Mouse (Mus musculus): ENCODE measurements around the gene Ctsh. TPM values are rescaled to one million over a fixed set of nuclear protein-coding genes. Genes with fewer than 3 reads are reported as not detected.

Gene Ctsh
- polyA plus RNA-seq, 1 experiment = 176 TPM

GRCm38 (mm10) chr9:90084766-90085468 lies 31.0 kb downstream of the Ctsh start:
- TF ChIP-seq POLR2A (IDR thresholded peaks at IDR 0.05; ENCODE audit: low read depth, low read length) = no peak
- TF ChIP-seq CTCF (conservative IDR thresholded peaks at IDR 0.05; ENCODE audit: insufficient read depth, insufficient read length, low read depth, low read length) = no peak
- Histone ChIP-seq H3K36me3 (ENCODE audit: control insufficient read depth, insufficient read depth, low read length) (peaks cover 6% of the 10 kb centered on the region; the same call in 1 of the 2 replicates), H3K4me3 (ENCODE audit: insufficient read depth, low read depth, low read length) (no peak overlapping the region), H3K4me1 (ENCODE audit: control insufficient read depth, insufficient read depth, low read length) (no peaks in the 10 kb centered on the region), H3K27me3 (replicated peaks; ENCODE audit: control insufficient read depth, insufficient read depth, low read length) (no peaks in the 10 kb centered on the region), H3K27ac (ENCODE audit: insufficient read depth, low read depth, low read length) (no peak overlapping the region)
- 73% methylated on average over 8 of the region's 8 CpGs for WGBS
- DNase-seq = no peak

GRCm38 (mm10) chr9:90087906-90088485 lies 34.0 kb downstream of the Ctsh start:
- no peak overlapping the region for H3K27ac ChIP-seq (ENCODE audit: insufficient read depth, low read depth, low read length)
- peaks cover 17% of the 10 kb centered on the region for H3K36me3 ChIP-seq (ENCODE audit: control insufficient read depth, insufficient read depth, low read length)
- no peak for DNase-seq
- H3K4me3 ChIP-seq (ENCODE audit: insufficient read depth, low read depth, low read length) = no peak overlapping the region
- 80% methylated on average over 2 of the region's 2 CpGs for whole genome bisulfite sequencing
- no peaks in the 10 kb centered on the region for H3K27me3 ChIP-seq (replicated peaks; ENCODE audit: control insufficient read depth, insufficient read depth, low read length)
- H3K4me1 ChIP-seq (ENCODE audit: control insufficient read depth, insufficient read depth, low read length) = no peaks in the 10 kb centered on the region
- no peak for TF ChIP-seq POLR2A (IDR thresholded peaks at IDR 0.05; ENCODE audit: low read depth, low read length)
- no peak for TF ChIP-seq CTCF (conservative IDR thresholded peaks at IDR 0.05; ENCODE audit: insufficient read depth, insufficient read length, low read depth, low read length)

GRCm38 (mm10) chr9:90089339-90090104 lies 35.6 kb downstream of the Ctsh start:
- Histone ChIP-seq H3K36me3 (ENCODE audit: control insufficient read depth, insufficient read depth, low read length) (peaks cover 19% of the 10 kb centered on the region), H3K27ac (ENCODE audit: insufficient read depth, low read depth, low read length) (no peak overlapping the region), H3K4me3 (ENCODE audit: insufficient read depth, low read depth, low read length) (no peak overlapping the region), H3K4me1 (ENCODE audit: control insufficient read depth, insufficient read depth, low read length) (no peaks in the 10 kb centered on the region), H3K27me3 (replicated peaks; ENCODE audit: control insufficient read depth, insufficient read depth, low read length) (no peaks in the 10 kb centered on the region)
- WGBS = 93% methylated on average over 6 of the region's 6 CpGs
- TF ChIP-seq CTCF (conservative IDR thresholded peaks at IDR 0.05; ENCODE audit: insufficient read depth, insufficient read length, low read depth, low read length) (no peak), POLR2A (IDR thresholded peaks at IDR 0.05; ENCODE audit: low read depth, low read length) (no peak)
- DNase-seq = no peak

GRCm38 (mm10) chr9:90098934-90099333 lies 45.0 kb downstream of the Ctsh start:
- H3K27me3 ChIP-seq (replicated peaks; ENCODE audit: control insufficient read depth, insufficient read depth, low read length) = no peaks in the 10 kb centered on the region
- DNase-seq = no peak
- no peak overlapping the region for H3K27ac ChIP-seq (ENCODE audit: insufficient read depth, low read depth, low read length)
- peaks cover 13% of the 10 kb centered on the region for H3K36me3 ChIP-seq (ENCODE audit: control insufficient read depth, insufficient read depth, low read length)
- WGBS = 88% methylated on average over 5 of the region's 5 CpGs
- no peak overlapping the region for H3K4me3 ChIP-seq (ENCODE audit: insufficient read depth, low read depth, low read length)
- H3K4me1 ChIP-seq (ENCODE audit: control insufficient read depth, insufficient read depth, low read length) = no peaks in the 10 kb centered on the region
- TF ChIP-seq CTCF (conservative IDR thresholded peaks at IDR 0.05; ENCODE audit: insufficient read depth, insufficient read length, low read depth, low read length) (no peak; the same call in 1 of the 2 replicates), POLR2A (IDR thresholded peaks at IDR 0.05; ENCODE audit: low read depth, low read length) (no peak)

- H3K36me3 ChIP-seq (ENCODE audit: control insufficient read depth, insufficient read depth, low read length) = peaks cover 10% of the 10 kb centered on the region
- no peak overlapping the region for H3K4me3 ChIP-seq (ENCODE audit: insufficient read depth, low read depth, low read length)
- peak; percentile 21 for DNase-seq
- no peak overlapping the region for H3K27ac ChIP-seq (ENCODE audit: insufficient read depth, low read depth, low read length)
- H3K4me1 ChIP-seq (ENCODE audit: control insufficient read depth, insufficient read depth, low read length) = no peaks in the 10 kb centered on the region
- no peaks in the 10 kb centered on the region for H3K27me3 ChIP-seq (replicated peaks; ENCODE audit: control insufficient read depth, insufficient read depth, low read length)
- peak; percentile 63 for TF ChIP-seq CTCF (conservative IDR thresholded peaks at IDR 0.05; ENCODE audit: insufficient read depth, insufficient read length, low read depth, low read length)
- TF ChIP-seq POLR2A (IDR thresholded peaks at IDR 0.05; ENCODE audit: low read depth, low read length) = no peak
- 57% methylated on average over 2 of the region's 2 CpGs for WGBS
These were observed 46.8 kb downstream of the Ctsh start for GRCm38 (mm10) chr9:90100760-90101159.

GRCm38 (mm10) chr9:90105462-90105861 lies 51.5 kb downstream of the Ctsh start:
- WGBS = 42% methylated on average over 1 of the region's 1 CpGs
- Histone ChIP-seq H3K36me3 (ENCODE audit: control insufficient read depth, insufficient read depth, low read length) (peaks cover 2% of the 10 kb centered on the region; the same call in 1 of the 2 replicates), H3K27me3 (replicated peaks; ENCODE audit: control insufficient read depth, insufficient read depth, low read length) (no peaks in the 10 kb centered on the region), H3K4me1 (ENCODE audit: control insufficient read depth, insufficient read depth, low read length) (peaks cover 11% of the 10 kb centered on the region), H3K4me3 (ENCODE audit: insufficient read depth, low read depth, low read length) (no peak overlapping the region), H3K27ac (ENCODE audit: insufficient read depth, low read depth, low read length) (no peak overlapping the region)
- no peak for DNase-seq
- TF ChIP-seq CTCF (conservative IDR thresholded peaks at IDR 0.05; ENCODE audit: insufficient read depth, insufficient read length, low read depth, low read length) = no peak
- no peak for TF ChIP-seq POLR2A (IDR thresholded peaks at IDR 0.05; ENCODE audit: low read depth, low read length)

- no peaks in the 10 kb centered on the region; the same call in 1 of the 2 replicates for H3K36me3 ChIP-seq (ENCODE audit: control insufficient read depth, insufficient read depth, low read length)
- TF ChIP-seq POLR2A (IDR thresholded peaks at IDR 0.05; ENCODE audit: low read depth, low read length) (no peak), CTCF (conservative IDR thresholded peaks at IDR 0.05; ENCODE audit: insufficient read depth, insufficient read length, low read depth, low read length) (no peak)
- WGBS = 81% methylated on average over 1 of the region's 1 CpGs
- no peaks in the 10 kb centered on the region for H3K27me3 ChIP-seq (replicated peaks; ENCODE audit: control insufficient read depth, insufficient read depth, low read length)
- DNase-seq = no peak
- H3K27ac ChIP-seq (ENCODE audit: insufficient read depth, low read depth, low read length) = no peak overlapping the region
- peaks cover 16% of the 10 kb centered on the region for H3K4me1 ChIP-seq (ENCODE audit: control insufficient read depth, insufficient read depth, low read length)
- H3K4me3 ChIP-seq (ENCODE audit: insufficient read depth, low read depth, low read length) = no peak overlapping the region
These were observed 53.0 kb downstream of the Ctsh start for GRCm38 (mm10) chr9:90106915-90107314.

All from kidney, adult 2 months (tissue).